Mouse (Mus musculus) kidney, postnatal 0 days (tissue): ENCODE measurements around the gene H2-Q7. TPM values are rescaled to one million over a fixed set of nuclear protein-coding genes. Genes with fewer than 3 reads are reported as not detected.
A peak's percentile ranks its signal among the peaks of the same experiment; 100 is the strongest.
"Not testable (repeated sequence)": the region's sequence is repeated elsewhere in the genome, so short reads cannot be mapped to it uniquely, and the experiment has no call there.

ENCODE experiments used
- ATAC-seq: fragments of 200-750 bp; cut with Nextera tagmentation; replicated peaks from 2 replicates; pipeline ENCODE4 v1.8.0; 2017; ENCODE audit warnings: low read depth, moderate number of reproducible peaks, moderate TSS enrichment, moderate library complexity; ENCODE audit not compliant: low FRiP score
- DNase-seq: peaks from one replicate; pipeline ENCODE4 v3.0.0-alpha.2; 2016; ENCODE audit warnings: low spot score
- H3K27ac ChIP-seq: fragments of 300-500 bp; sonication (generic); 2 replicates; pipeline ENCODE4 v1.5.1; 2014; ENCODE audit warnings: mild to moderate bottlenecking
- H3K27me3 ChIP-seq: fragments of 300-500 bp; sonication (generic); 2 replicates; pipeline ENCODE4 v1.6.1; 2014; ENCODE audit warnings: low read length, mixed read lengths; ENCODE audit not compliant: insufficient read depth
- H3K36me3 ChIP-seq: fragments of 300-500 bp; sonication (generic); 2 replicates; pipeline ENCODE4 v1.6.1; 2014; ENCODE audit warnings: low read length, mixed read lengths; ENCODE audit not compliant: insufficient read depth
- H3K4me1 ChIP-seq: fragments of 300-500 bp; sonication (generic); replicated peaks from 2 replicates; pipeline ENCODE4 v1.6.1; 2014; ENCODE audit warnings: antibody characterized with exemption, low read length, mixed read lengths; ENCODE audit not compliant: insufficient read depth
- H3K4me2 ChIP-seq: fragments of 300-500 bp; sonication (generic); 2 replicates; pipeline ENCODE4 v1.6.1; 2014; ENCODE audit warnings: mild to moderate bottlenecking, low read length, moderate library complexity, mixed read lengths
- H3K4me3 ChIP-seq: fragments of 300-500 bp; sonication (generic); replicated peaks from 2 replicates; pipeline ENCODE4 v1.5.1; 2014; ENCODE audit warnings: low read depth, low read length
- H3K9ac ChIP-seq: fragments of 300-500 bp; sonication (generic); 2 replicates; pipeline ENCODE4 v1.6.1; 2014; ENCODE audit warnings: low read depth, low read length
- H3K9me3 ChIP-seq: fragments of 300-500 bp; sonication (generic); replicated peaks from 2 replicates; pipeline ENCODE4 v1.6.1; 2016; ENCODE audit warnings: low read length, inconsistent platforms, mixed read lengths
- CTCF ChIP-seq: IDR thresholded peaks from 2 replicates; pipeline ENCODE4 v1.5.1; 2016; ENCODE audit warnings: antibody characterized with exemption, low read depth, mild to moderate bottlenecking, moderate library complexity
- WGBS: fragments of 180-500 bp; shearing (Covaris S2); extraction: QIAGEN DNeasy Blood & Tissue Kit; methylation state at CpG from one replicate; pipeline ENCODE4 v1.1.7; 2014; 5-methylcytosine and 5-hydroxymethylcytosine counted together
- polyA plus RNA-seq: library from polyadenylated mRNA; unstranded; fragments of >200 nt; fragmentation: Nextera tagmentation; extraction: Ambion mirVana; gene quantifications from 2 replicates; pipeline ENCODE4 v1.2.1, GENCODE M21; 2015

Gene H2-Q7
- polyA plus RNA-seq, 1 experiment from 2014 or later, result 15.6 TPM

DNA sequence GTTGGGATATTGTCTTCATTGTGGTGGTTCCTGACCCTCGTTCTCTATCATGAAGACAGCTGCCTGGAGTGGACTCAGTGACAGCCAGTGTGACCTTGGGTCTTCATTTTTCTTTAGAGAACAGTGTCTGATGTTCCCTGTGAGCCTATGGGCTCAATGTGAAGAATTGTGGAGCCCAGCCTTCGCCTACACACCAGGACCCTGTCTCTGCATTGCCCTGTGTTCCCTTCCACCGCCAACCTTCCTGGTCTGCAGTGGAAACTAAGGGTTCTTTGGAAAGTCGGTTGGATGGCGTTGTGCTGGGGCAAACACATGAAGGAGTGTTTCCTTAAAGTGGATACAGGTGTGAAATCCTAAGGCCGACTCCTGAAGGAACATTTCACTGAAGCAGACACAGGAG, 10.1 kb upstream of the H2-Q7 start:
- H3K4me1 ChIP-seq, DNase-seq, ATAC-seq, H3K9ac ChIP-seq, H3K36me3 ChIP-seq, H3K27me3 ChIP-seq, H3K4me2 ChIP-seq, H3K27ac ChIP-seq, H3K4me3 ChIP-seq, H3K9me3 ChIP-seq: not testable (repeated sequence)
- WGBS, result 88% methylated on average over 6 of the region's 6 CpGs

DNA sequence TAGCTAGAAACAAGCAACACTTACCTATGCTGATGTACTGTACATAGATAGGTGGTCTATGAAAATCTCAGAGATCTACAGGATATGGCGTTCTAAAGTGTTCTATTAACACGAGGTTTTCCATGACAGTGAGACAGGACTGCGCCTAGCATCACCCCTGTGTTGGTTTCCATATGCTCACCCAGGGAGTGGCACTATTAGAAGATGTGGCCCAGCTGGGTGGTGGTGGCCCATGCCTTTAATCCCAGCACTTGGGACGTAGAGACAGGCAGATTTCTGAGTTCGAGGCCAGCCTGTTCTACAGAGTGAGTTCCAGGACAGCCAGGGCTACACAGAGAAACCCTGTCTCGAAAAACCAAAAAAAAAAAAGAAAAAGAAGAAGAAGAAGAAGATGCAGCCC, 8.3 kb upstream of the H2-Q7 start:
- DNase-seq, H3K36me3 ChIP-seq, H3K9ac ChIP-seq, H3K4me1 ChIP-seq, H3K27me3 ChIP-seq, H3K27ac ChIP-seq, ATAC-seq, H3K4me2 ChIP-seq, H3K9me3 ChIP-seq, H3K4me3 ChIP-seq: not testable (repeated sequence)
- 88% methylated on average over 6 of the region's 6 CpGs for WGBS

DNA sequence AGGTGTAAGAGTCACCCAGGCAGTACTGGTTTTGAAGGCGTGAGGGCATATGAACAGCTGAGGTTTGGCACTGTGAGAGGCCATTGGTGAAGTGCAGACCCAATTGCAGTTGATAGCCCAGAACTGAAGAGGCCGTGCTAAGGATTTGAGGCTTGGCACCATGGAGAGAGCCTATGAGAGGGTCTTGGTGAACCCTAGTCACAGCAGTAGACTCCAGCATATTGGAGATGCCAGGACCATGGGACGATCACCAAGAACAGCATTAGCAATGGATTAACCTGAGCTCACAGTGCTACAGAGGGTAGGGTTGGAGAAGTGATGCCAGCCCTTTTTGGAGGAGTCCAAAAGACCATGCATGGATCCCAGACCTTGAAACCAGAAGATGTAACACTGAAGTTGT, 6.8 kb upstream of the H2-Q7 start:
- not testable (repeated sequence) for H3K27me3 ChIP-seq, H3K9ac ChIP-seq, DNase-seq, H3K4me1 ChIP-seq, ATAC-seq, H3K36me3 ChIP-seq, H3K27ac ChIP-seq, H3K4me3 ChIP-seq, H3K9me3 ChIP-seq, H3K4me2 ChIP-seq
- WGBS, result 91% methylated on average over 2 of the region's 3 CpGs

DNA sequence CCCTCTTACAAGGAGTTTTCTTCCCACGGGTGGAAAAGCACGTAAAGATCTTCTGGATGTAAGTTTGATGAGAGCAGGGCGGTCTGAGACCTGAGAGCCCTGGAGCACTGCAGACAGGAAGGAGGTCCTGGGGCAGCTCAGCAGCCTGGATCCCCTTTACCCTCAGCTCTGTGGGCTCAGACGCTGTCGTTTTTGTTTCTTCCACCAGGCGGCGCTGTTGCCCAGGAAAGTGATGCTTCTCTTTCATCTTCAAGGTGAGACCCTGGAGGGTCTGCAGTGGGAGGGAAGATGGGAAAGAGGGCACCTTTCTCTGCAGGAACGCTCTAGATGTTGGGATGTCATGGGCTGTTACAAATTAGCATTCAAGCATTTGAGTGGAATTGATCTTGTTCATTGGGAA, 4.1 kb upstream of the H2-Q7 start:
- not testable (repeated sequence) for H3K36me3 ChIP-seq, H3K4me1 ChIP-seq, ATAC-seq, H3K9ac ChIP-seq, H3K27me3 ChIP-seq, H3K4me3 ChIP-seq, H3K9me3 ChIP-seq, H3K27ac ChIP-seq, H3K4me2 ChIP-seq, DNase-seq
- WGBS, result 10% methylated on average over 8 of the region's 8 CpGs
- peak; percentile 77 for TF ChIP-seq CTCF

DNA sequence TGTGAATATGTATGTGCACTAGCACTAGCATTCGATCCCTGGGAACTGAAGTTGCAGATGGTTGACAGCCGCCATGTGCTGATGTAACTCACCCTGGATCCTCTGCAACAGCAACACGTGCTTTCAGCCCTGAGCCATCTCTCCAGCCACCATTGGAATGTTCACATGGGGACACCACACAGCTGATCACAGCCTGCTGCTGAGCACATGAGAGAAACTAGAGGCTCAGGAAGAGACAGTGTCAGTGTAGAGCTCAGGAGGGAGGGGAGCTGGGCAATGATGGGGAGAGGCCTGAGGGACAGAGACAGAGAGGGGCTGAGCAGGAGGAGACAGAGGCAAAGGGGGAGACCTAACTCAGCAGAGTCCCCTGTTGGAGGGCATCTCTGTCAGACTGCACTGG, 3.4 kb upstream of the H2-Q7 start:
- H3K27me3 ChIP-seq, ATAC-seq, H3K4me3 ChIP-seq, H3K9ac ChIP-seq, H3K9me3 ChIP-seq, DNase-seq, H3K36me3 ChIP-seq, H3K4me1 ChIP-seq, H3K27ac ChIP-seq, H3K4me2 ChIP-seq: not testable (repeated sequence)
- 73% methylated on average over 3 of the region's 3 CpGs for WGBS

DNA sequence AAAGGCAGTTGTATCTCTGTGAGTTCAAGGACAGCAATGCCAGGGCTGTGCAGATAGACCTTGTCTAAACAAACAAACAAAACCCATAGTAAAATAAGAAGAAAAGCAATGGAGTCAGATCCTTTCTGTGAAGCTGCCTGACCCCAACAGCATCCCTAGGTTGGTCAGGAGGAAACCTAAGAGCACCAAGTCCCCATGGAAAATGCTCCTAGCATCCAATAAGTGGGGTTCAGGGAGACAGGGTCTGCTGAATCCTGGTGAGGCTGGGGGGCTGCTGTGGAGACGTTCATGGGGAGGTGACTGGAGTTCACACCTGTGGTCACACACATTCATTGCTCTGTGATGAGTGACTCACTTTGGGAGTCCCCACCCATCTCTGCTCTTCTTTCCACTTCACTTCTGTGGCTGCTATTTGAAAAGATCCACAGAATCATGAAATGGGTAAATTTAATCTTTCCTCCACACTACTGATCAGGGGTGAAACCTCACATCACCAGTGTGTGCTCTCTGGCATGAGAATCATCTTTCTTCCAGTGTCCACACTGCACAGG, 1.5 kb upstream of the H2-Q7 start:
- not testable (repeated sequence) for H3K27me3 ChIP-seq, H3K4me3 ChIP-seq, H3K27ac ChIP-seq, DNase-seq, ATAC-seq, H3K9me3 ChIP-seq, H3K9ac ChIP-seq, H3K36me3 ChIP-seq, H3K4me2 ChIP-seq, H3K4me1 ChIP-seq
- 61% methylated on average over 1 of the region's 1 CpGs for WGBS

DNA sequence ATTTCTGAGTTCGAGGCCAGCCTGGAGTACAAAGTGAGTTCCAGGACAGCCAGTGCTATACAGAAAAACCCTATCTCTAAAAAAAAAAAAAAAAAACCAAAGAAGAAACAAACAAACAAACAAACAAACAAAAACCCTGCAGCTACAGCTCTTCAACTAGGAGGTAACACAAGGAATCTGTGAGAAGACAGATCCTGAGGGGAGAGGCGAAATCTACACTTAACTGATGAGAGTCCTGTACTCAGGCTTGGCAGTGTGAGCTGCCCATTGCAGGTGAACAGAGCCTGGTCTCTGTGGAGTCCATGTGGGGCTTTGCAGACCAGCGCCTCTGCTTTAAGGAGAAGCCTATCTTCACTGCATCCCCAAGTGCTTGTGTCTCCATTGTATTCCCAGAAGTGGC, 560 bp upstream of the H2-Q7 start:
- 80% methylated on average over 1 of the region's 3 CpGs for WGBS
- H3K4me2 ChIP-seq, H3K9me3 ChIP-seq, H3K27me3 ChIP-seq, H3K36me3 ChIP-seq, H3K4me1 ChIP-seq, H3K27ac ChIP-seq, H3K9ac ChIP-seq, ATAC-seq, DNase-seq, H3K4me3 ChIP-seq: not testable (repeated sequence)

DNA sequence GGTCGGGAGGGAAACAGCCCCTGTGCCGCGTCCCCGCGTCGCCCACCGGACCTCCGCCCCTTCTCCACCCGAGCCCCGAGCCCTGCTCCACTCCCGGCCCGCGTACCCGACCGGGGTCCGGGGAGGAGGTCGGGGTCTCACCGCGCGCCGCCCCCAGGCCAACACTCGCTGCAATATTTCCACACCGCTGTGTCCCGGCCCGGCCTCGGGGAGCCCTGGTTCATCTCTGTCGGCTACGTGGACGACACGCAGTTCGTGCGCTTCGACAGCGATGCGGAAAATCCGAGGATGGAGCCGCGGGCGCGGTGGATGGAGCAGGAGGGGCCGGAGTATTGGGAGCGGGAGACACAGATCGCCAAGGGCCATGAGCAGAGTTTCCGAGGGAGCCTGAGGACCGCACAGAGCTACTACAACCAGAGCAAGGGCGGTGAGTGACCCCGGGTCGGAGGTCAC, 366 bp downstream of the H2-Q7 start:
- H3K27me3 ChIP-seq, result not testable (repeated sequence)
- peak; percentile 49 for ATAC-seq
- peak overlapping the region; percentile 44; the same call in 1 of the 2 replicates for H3K9ac ChIP-seq

DNA sequence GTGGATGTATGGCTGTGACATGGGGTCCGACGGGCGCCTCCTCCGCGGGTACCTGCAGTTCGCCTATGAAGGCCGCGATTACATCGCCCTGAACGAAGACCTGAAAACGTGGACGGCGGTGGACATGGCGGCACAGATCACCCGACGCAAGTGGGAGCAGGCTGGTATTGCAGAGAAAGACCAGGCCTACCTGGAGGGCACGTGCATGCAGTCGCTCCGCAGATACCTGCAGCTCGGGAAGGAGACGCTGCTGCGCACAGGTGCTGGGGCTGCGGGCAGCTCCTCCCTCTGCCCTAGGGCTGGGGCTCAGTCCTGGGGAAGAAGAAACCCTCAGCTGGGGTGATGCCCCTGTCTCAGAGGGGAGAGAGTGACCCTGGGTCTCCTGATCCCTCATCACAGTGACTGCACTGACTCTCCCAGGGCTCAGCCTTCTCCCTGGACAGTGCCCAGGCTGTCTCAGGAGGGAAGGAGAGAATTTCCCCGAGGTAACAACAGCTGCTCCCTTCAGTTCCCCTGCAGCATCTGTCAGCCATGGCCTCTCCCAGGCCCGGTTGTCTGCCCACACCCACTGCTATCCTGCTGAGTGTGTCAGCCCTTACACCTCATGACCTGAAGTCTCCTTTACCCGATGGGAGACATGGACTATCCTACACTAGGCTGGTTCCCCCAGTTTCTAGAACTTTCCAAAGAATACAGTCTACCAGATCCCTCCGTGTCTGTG, 1.1 kb downstream of the H2-Q7 start:
- not testable (repeated sequence) for DNase-seq, H3K4me3 ChIP-seq, H3K27ac ChIP-seq, H3K4me1 ChIP-seq, ATAC-seq, H3K27me3 ChIP-seq, H3K4me2 ChIP-seq, H3K36me3 ChIP-seq, H3K9ac ChIP-seq, H3K9me3 ChIP-seq
- 57% methylated on average over 26 of the region's 27 CpGs for WGBS

More for the DNA sequence above, 366 bp downstream of the H2-Q7 start:
- not testable (repeated sequence) for H3K9me3 ChIP-seq, H3K27ac ChIP-seq, H3K4me1 ChIP-seq, H3K36me3 ChIP-seq, DNase-seq
- Histone ChIP-seq H3K4me2 (peak overlapping the region; percentile 87), H3K4me3 (peak overlapping the region; percentile 45)
- WGBS, result 1% methylated on average over 40 of the region's 48 CpGs
